Mouse (Mus musculus): ENCODE measurements around the gene Dbndd2.

- TF ChIP-seq POLR2A (IDR thresholded peaks at IDR 0.05; ENCODE audit: low read depth, low read length) = no peak
- TF ChIP-seq CTCF (IDR thresholded peaks at IDR 0.05; ENCODE audit: borderline replicate concordance, insufficient read depth, low read length) = no peak
These were observed 51.1 kb downstream of the Dbndd2 start for GRCm38 (mm10) chr2:164537003-164537402.

Data from embryonic fibroblast, embryonic 13.5 days (primary cell).